ENCODE assay signal across 30 mouse cellular contexts in the genomic region with DNA sequence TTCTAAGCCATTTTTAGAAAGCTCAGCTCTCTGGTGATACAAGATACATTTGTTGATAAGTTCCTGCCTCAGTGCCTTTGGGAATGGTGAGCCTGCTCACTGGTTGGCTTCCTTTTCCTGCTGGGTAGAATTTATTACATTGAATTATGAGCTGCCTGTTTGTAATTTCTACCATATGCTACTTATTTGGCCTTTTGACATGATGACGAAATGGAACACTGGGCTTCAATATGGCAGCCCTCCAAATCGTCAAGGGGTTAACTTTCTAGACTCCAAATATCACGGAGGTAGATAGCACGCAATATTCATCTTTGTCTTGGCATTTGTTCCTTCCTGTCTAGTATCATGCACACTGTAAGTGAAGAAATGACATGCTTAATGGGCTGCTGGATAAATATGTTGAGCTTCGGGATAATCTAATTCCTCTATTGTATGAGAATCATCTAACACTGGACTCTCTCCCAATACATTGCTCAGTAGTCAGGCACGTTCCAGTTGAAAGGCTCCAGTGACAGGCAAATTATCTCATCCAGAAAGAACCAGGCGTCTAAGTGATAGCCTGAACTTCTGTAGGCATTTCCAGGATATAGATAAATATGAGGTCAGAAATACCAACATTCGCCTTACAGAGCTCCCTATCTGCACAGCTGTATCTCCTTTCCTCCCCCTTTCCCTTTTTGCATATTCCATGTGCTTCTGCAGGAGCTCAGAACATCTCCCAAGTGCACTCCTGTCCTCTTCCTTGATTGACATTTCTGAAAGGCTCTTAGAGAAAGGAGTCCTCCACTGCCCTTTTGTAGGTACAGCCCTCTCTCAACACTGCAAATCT.
DNase-seq lines count a peak whose midpoint lies in the region; ATAC-seq lines count a peak whose summit lies in the region.
"Had no signal": no experiment of that assay in that cellular context is flagged by ENCODE, and none has a peak within 500 bp of the region (broad histone marks: within the 10 kb centered on the region; RNA-seq: fewer than 3 reads in every experiment).

No protein-coding gene starts in this region.

- no peak overlapping the region for H3K9ac ChIP-seq in heart, embryonic 14.5 days (ENCODE audit: low read length)
- no peak overlapping the region for H3K9ac ChIP-seq in lung, embryonic 15.5 days
- H3K9ac ChIP-seq: embryonic facial prominence, embryonic 15.5 days; hindbrain, embryonic 13.5 days; liver, embryonic 14.5 days; midbrain, embryonic 12.5 days; neural tube, embryonic 13.5 days had no signal

- 0 out of 2 replicates have a peak, but pooled peaks cover 7% of the 10 kb centered on the region for H3K9me3 ChIP-seq in heart, embryonic 14.5 days (ENCODE audit: control insufficient read depth, low read length)
- H3K9me3 ChIP-seq in lung, embryonic 15.5 days, result no peaks in the 10 kb centered on the region
- H3K9me3 ChIP-seq in forebrain, embryonic 10.5 days, result peaks cover 2% of the 10 kb centered on the region; the same call in 1 of the 2 replicates
- H3K9me3 ChIP-seq: embryonic facial prominence, embryonic 15.5 days; heart, embryonic 10.5 days; hindbrain, embryonic 13.5 days; neural tube, embryonic 13.5 days had no signal

- H3K4me1 ChIP-seq in heart, embryonic 14.5 days (ENCODE audit: control insufficient read depth in 2 of 2, insufficient read depth in 2 of 2, low read length in 2 of 2), result peaks cover 0 to 4% of the 10 kb centered on the region in 2 experiments; a peak in 1 of 4 replicates
- no peaks in the 10 kb centered on the region for H3K4me1 ChIP-seq in lung, embryonic 15.5 days
- H3K4me1 ChIP-seq in forebrain, embryonic 10.5 days, result no peaks in the 10 kb centered on the region
- H3K4me1 ChIP-seq: embryonic facial prominence, embryonic 15.5 days; heart, embryonic 10.5 days; hindbrain, embryonic 13.5 days; midbrain, embryonic 12.5 days had no signal

- peak; percentile 35 for ATAC-seq in heart, embryonic 14.5 days (ENCODE audit: insufficient number of reproducible peaks, insufficient read depth, low FRiP score, low read depth)
- peak; percentile 27; the same call in 1 of the 2 replicates for ATAC-seq in lung, embryonic 15.5 days (ENCODE audit: borderline replicate concordance, extremely low read depth, low FRiP score, low TSS enrichment)
- ATAC-seq: forebrain, embryonic 14.5 days; intestine, embryonic 16.5 days had no signal

- H3K27me3 ChIP-seq in heart, embryonic 14.5 days (ENCODE audit: control insufficient read depth, insufficient read depth, low read length), result no peaks in the 10 kb centered on the region
- H3K27me3 ChIP-seq in lung, embryonic 15.5 days, result no peaks in the 10 kb centered on the region
- no peaks in the 10 kb centered on the region for H3K27me3 ChIP-seq in forebrain, embryonic 10.5 days (ENCODE audit: poor library complexity, severe bottlenecking)
- H3K27me3 ChIP-seq: CH12.LX; embryonic facial prominence, embryonic 15.5 days; hindbrain, embryonic 13.5 days; midbrain, embryonic 12.5 days; neural tube, embryonic 13.5 days had no signal

- intact Hi-C loops in heart, postnatal 10 days (cut with DNase I), result no loop called here

- H3K4me2 ChIP-seq in heart, embryonic 14.5 days (ENCODE audit: low read length), result no peak overlapping the region
- no peak overlapping the region for H3K4me2 ChIP-seq in lung, embryonic 15.5 days
- H3K4me2 ChIP-seq: embryonic facial prominence, embryonic 15.5 days; hindbrain, embryonic 13.5 days; midbrain, embryonic 12.5 days; neural tube, embryonic 13.5 days had no signal

- no peak for DNase-seq in heart, postnatal 10 days
- no peak for DNase-seq in lung, postnatal 4 days
- peak; percentile 79 for DNase-seq in adipocyte (ENCODE audit: low spot score)
- peak; percentile 31 for DNase-seq in mesoderm, embryonic 11.5 days (ENCODE audit: low read depth, low spot score)
- no peak for DNase-seq in forebrain, embryonic 10.5 days (ENCODE audit: extremely low spot score, low spot score)
- DNase-seq: adrenal gland, postnatal 10 days; cerebellum, adult 8-10 months; cerebellum, postnatal 25 days; gastrocnemius, postnatal 36 days; heart, postnatal 36 days; kidney, adult 8-10 months; kidney, postnatal 14 days; layer of hippocampus, adult 9-11 months; liver; lung, postnatal 10 days; right cerebral cortex, postnatal 4 days; thymus, adult 18-20 months; thymus, postnatal 25 days had no signal

- 25% methylated on average over 8 of the region's 8 CpGs for WGBS in heart, embryonic 14.5 days
- WGBS in lung, embryonic 15.5 days, result 38% methylated on average over 8 of the region's 8 CpGs
- WGBS in forebrain, embryonic 10.5 days, result 90% methylated on average over 8 of the region's 8 CpGs

- H3K27ac ChIP-seq in heart, embryonic 14.5 days (replicated peaks in 1 of 2; ENCODE audit: control insufficient read depth in 1 of 2, insufficient read depth in 1 of 2, low read depth in 2 of 2, low read length in 2 of 2), result no peak overlapping the region
- no peak overlapping the region for H3K27ac ChIP-seq in lung, embryonic 15.5 days
- H3K27ac ChIP-seq in forebrain, embryonic 10.5 days, result no peak overlapping the region
- H3K27ac ChIP-seq: embryonic facial prominence, embryonic 15.5 days; heart, embryonic 10.5 days; hindbrain, embryonic 13.5 days; liver, embryonic 14.5 days; midbrain, embryonic 12.5 days; neural tube, embryonic 13.5 days; stomach, postnatal 0 days had no signal

- H3K36me3 ChIP-seq in heart, embryonic 14.5 days (ENCODE audit: control insufficient read depth, insufficient read depth, low read length), result no peaks in the 10 kb centered on the region
- no peaks in the 10 kb centered on the region for H3K36me3 ChIP-seq in lung, embryonic 15.5 days
- no peaks in the 10 kb centered on the region for H3K36me3 ChIP-seq in forebrain, embryonic 10.5 days (replicated peaks)
- H3K36me3 ChIP-seq: embryonic facial prominence, embryonic 15.5 days; heart, embryonic 10.5 days; hindbrain, embryonic 13.5 days; midbrain, embryonic 12.5 days; neural tube, embryonic 13.5 days had no signal

- no peak overlapping the region for H3K4me3 ChIP-seq in heart, embryonic 14.5 days (ENCODE audit: control insufficient read depth in 1 of 2, insufficient read depth in 1 of 2, low read depth in 1 of 2, low read length in 2 of 2)
- H3K4me3 ChIP-seq in lung, embryonic 15.5 days, result no peak overlapping the region
- no peak overlapping the region for H3K4me3 ChIP-seq in forebrain, embryonic 10.5 days
- H3K4me3 ChIP-seq: embryonic facial prominence, embryonic 15.5 days; heart, embryonic 10.5 days; hindbrain, embryonic 13.5 days; midbrain, embryonic 12.5 days; neural tube, embryonic 13.5 days had no signal

Comparison
In these comparisons a context has a peak if more than half of its experiments do, and no peak if none do; other contexts are left out.
1. DNase-seq: peak in adipocyte (single experiment) and mesoderm, embryonic 11.5 days (single experiment); none in heart, postnatal 10 days (0 of 2), lung, postnatal 4 days (0 of 2) and forebrain, embryonic 10.5 days (single experiment).